Mouse (Mus musculus) cerebellum, adult (tissue): ENCODE results near the gene Il17ra.

Experiments
- ATAC-seq: cut with Nextera tagmentation; 2 replicates; pipeline ENCODE4 v1.9.2; 2017; ENCODE audit warnings: mild to moderate bottlenecking, moderate library complexity, mixed read lengths; ENCODE audit not compliant: insufficient number of reproducible peaks, low FRiP score, low TSS enrichment

Il17ra gene

GRCm38 (mm10) chr6:120463086-120463871, at the start of gene Il17ra:
Gene Il17ra, plus strand, starts transcription at chr6:120463247.
- 0 out of 2 replicates have a peak, but pooled peaks have one; percentile 31 for ATAC-seq

GRCm38 (mm10) chr6:120438161-120438560, 24.9 kb upstream of the Il17ra start:
- no peak for ATAC-seq

DNA sequence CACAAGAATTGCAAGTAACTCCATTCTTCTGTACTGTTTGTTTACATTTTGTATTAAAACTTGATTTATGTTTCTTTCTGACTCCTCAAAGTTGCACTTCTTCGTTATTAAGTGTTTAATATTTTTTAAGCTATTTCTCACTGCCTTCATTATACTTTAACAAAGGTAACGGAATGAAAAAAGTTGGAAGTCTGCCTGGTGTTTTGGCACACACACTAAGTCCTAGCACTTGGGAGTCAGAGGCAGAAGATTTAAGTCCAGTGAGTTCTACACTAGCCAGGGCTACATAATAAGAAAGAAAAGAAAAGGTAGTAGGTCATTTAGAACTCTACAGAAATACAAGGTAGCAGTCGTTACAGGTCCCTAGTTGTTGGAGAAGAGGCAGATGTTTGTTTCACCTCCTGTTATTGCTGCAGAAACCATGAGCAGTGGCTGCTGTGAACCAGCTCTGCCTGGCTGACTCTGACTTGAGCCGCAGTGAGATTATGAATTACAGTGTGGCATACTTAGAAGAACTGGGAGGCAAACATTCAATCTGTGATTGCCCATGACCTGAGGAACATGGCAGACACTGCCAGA, 20.8 kb upstream of the Il17ra start:
- ATAC-seq: no peak

DNA sequence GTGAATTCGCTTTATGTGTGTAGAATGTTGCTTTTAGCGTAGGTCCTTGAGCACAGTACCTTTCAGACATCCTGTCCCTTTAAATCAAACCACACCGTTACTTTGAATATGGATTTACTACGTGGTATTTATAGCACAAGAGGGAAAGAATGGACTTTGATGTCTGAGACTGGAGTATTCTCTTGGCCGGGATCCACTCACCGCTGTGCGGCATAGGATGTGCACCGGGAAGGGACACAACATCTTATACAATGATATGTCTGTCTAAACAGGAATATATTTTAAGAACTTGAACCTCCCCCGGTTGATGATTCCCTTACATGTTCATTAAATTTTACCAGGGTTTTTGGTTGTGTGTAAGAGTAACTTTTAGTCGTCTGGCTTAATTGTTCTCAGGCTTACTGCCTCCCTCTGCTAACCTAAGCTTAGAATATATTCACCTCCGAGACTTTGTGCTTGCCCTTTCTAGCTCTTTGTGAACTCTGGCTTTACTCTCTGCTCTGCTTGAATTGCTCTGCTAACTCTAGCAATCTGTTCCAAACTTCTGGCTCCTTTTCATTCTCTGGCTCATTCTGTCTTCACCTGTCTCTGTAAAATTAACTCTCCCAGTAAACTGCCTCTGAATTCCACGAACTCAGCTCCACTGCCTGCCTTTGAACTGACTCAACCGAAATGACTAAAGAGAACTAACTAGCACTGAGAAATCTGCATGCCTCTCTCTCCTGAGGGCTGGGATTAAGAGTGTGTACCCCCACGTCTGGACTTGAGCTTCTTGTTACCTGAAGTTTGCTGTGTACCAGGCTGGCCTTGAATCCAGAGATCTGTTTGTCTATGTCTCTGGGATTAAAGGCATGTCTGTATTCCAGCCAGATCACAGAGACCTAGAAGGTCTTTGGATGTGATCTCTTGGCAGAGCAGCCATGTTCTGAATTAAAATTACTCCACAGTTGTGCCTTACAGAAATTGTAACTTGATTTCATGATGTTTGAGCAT, 19.4 kb upstream of the Il17ra start:
- ATAC-seq: no peak

GRCm38 (mm10) chr6:120450208-120450607, 12.8 kb upstream of the Il17ra start:
- ATAC-seq: no peak

GRCm38 (mm10) chr6:120452384-120453102, 10.5 kb upstream of the Il17ra start:
- no peak for ATAC-seq

- ATAC-seq: no peak
Measured at GRCm38 (mm10) chr6:120453103-120453445, 10.0 kb upstream of the Il17ra start.

DNA sequence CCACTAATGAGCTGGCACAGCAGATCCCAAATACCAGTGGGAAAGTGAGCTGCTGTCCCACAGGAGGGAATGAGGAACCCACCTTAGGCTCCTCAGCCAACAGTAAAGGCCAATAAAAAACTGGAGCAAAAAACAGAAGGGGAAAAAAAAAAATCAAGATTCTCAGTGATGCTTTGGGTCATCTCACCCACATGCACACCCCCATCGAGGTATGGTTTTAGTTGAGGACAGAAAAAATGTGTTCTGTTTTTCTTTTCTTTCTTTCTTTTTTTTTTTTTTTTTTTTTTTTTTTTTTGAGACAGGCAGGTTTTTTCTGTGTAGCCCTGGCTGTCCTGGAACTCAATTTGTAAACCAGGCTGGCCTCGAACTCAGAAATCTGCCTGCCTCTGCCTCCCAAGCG, 9.5 kb upstream of the Il17ra start:
- no peak for ATAC-seq

DNA sequence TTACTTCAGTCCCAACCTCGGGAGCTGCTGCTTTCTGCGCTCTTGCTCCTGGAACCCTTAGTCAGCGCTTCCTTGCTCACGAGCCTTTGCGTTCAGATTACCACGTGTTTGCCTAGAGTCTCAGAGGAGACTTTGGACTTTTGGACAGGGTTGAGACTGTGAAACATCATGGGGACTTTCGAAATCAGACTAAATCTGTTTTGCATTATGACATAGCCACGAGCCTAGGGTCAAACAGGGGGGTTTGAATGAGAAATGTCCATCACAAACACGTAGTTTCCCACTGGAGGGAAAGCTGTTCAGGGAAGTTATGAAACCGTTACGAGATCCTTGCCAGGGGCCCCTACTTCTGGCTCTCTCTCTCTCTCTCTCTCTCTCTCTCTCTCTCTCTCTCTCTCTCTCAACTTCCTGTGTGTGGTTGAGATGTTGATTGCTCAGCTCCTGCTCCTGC, 8.4 kb upstream of the Il17ra start:
- no peak for ATAC-seq

DNA sequence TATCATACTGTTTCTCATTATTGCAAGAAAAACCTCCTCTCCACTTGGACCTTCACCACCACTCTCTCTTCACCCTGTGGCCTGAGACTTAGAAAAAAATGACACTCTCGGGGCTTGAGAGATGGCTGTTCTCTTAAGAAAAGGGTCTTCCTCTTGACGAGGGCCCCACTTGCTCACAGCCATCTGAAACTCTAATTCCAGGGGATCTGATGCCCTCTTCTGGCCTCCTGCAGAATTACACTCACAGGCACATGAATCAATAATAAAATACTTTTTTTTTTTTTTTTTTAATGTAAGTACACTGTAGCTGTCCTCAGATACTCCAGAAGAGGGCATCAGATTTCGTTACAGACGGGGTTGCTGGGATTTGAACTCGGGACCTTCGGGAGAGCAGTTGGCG, 6.0 kb upstream of the Il17ra start:
- no peak for ATAC-seq

- no peak for ATAC-seq
Measured at GRCm38 (mm10) chr6:120457751-120458150, 5.3 kb upstream of the Il17ra start.

- ATAC-seq: no peak
Measured at GRCm38 (mm10) chr6:120461217-120461616, 1.8 kb upstream of the Il17ra start.

- ATAC-seq: no peak
Measured at GRCm38 (mm10) chr6:120462251-120462650, 796 bp upstream of the Il17ra start.

DNA sequence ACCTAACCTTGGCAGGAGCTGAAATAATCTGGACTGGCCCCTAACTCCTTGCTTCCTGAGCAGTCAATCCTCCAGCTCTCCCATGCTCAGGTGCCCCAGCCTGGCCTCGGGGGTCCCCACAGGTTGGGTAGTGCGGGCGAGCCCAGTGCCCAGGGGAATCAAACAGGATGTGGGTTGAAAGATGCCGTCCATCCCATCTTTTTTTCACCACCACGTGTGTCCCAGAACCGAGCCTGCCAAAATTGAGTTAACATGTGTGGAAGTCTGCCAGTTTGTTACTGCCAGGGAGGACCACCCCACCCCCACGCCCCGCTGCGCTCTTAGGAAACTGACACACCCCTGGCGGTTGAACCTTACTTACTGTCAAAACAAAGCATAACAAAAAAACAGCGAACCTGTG, 837 bp downstream of the Il17ra start:
- ATAC-seq: no peak

DNA sequence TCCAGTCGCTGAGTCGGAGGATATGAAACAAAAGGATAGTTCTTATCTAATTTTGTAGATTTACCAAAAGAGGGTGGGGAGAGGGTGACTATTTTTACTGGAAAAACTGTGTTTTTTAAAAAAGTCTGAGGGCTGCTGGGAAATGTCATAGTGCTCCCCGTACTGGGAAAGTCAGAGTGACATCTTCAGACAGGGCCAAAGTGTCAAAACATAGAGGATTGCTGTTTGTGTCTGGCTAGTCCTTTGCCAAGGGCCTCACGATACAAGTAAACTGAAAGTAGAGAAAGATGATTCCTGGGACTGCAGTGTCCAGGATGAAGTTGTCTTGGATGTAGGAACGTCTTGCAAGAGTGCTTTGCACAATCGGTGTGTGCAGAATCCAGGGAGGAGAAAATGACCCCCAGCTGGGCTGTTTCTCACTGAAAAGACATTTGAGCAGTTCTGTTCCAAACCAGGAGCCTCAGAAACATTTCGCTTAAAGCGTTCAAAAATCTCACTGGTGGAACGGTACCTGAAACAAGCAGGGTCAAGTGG, 1.4 kb downstream of the Il17ra start:
- ATAC-seq: no peak

- no peak for ATAC-seq
Measured at GRCm38 (mm10) chr6:120465393-120465792, 2.3 kb downstream of the Il17ra start.

GRCm38 (mm10) chr6:120466609-120467329, 3.7 kb downstream of the Il17ra start:
- ATAC-seq: no peak

- no peak for ATAC-seq
Measured at GRCm38 (mm10) chr6:120468259-120468658, 5.2 kb downstream of the Il17ra start.

DNA sequence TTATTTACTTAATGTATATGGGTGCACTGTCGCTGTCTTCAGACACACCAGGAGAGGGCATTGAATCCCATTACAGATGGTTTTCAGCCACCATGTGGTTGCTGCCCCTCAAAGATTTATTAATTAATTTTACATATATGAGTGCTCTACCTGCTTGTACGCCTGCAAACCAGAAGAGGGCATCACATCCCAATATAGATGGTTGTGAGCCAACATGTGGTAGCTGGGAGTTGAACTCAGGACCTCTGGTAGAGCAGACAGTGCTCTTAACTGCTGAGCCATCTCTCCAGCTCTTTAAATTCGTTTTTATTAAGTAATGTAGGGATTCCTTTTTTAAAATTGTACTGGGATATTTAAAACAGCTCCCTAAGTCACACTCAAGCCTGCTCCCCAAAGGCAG, 6.2 kb downstream of the Il17ra start:
- ATAC-seq: no peak
